Mouse (Mus musculus) cortical plate, adult 2 months (tissue): Measurements from ENCODE around the gene Olfr1418.

ENCODE experiments used
- CTCF ChIP-seq: fragments of 200-500 bp; IDR thresholded peaks from 2 replicates; pipeline ENCODE4 v1.5.1; 2011; ENCODE audit warnings: mild to moderate bottlenecking, control low read depth, low read length; ENCODE audit not compliant: insufficient read depth; ENCODE audit errors: extremely low read depth
- POLR2A ChIP-seq: fragments of 200-500 bp; IDR thresholded peaks from 2 replicates; pipeline ENCODE4 v1.6.1; 2011; ENCODE audit warnings: mild to moderate bottlenecking, low read length, control low read depth; ENCODE audit not compliant: insufficient read depth; ENCODE audit errors: extremely low read depth

GRCm38 (mm10) chr19:11814742-11815333 lies 46.0 kb downstream of the Olfr1418 start:
- TF ChIP-seq POLR2A (no peak), CTCF (no peak)
